Mouse (Mus musculus) erythroblast, embryonic 14.5 days (primary cell): ENCODE measurements at regions not wholly inside any gene's neighbourhood (a gene's known extent, or its start where the extent isn't known, plus 50 kb on each side); places are given as distances from the start of the nearest gene placed in this dataset.

Source experiments
- GATA1 ChIP-seq: IDR thresholded peaks from 2 replicates; pipeline ENCODE4 v1.6.1; 2012; ENCODE audit warnings: low read length, inconsistent platforms, mixed read lengths
- TAL1 ChIP-seq: IDR thresholded peaks from 3 replicates; pipeline ENCODE4 v1.6.1; 2012; ENCODE audit warnings: low read length, inconsistent platforms, mixed read lengths

DNA sequence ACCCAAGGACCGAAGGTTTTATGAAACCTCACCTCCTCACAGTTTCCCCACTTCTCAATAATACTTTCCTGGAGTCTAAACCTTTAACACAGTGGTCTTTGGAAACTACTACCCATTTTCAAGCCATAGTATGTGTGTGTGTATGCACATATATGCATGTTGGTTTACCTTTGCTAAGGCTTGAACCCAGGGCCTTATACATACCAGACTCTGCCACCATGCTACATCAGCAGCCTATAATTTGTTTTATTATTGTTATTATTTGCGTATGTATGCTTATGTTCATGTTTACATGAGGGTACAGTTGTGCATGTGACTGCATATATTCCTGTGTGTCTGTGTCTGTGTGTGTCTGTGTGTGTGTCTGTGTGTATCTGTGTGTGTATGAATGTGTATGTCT, 58.2 kb upstream of the Cpsf6 start:
- TF ChIP-seq GATA1: no peak
- TF ChIP-seq TAL1: no peak
